Mouse (Mus musculus): ENCODE results near the gene Gm43552.

The Gm43552 gene

DNA sequence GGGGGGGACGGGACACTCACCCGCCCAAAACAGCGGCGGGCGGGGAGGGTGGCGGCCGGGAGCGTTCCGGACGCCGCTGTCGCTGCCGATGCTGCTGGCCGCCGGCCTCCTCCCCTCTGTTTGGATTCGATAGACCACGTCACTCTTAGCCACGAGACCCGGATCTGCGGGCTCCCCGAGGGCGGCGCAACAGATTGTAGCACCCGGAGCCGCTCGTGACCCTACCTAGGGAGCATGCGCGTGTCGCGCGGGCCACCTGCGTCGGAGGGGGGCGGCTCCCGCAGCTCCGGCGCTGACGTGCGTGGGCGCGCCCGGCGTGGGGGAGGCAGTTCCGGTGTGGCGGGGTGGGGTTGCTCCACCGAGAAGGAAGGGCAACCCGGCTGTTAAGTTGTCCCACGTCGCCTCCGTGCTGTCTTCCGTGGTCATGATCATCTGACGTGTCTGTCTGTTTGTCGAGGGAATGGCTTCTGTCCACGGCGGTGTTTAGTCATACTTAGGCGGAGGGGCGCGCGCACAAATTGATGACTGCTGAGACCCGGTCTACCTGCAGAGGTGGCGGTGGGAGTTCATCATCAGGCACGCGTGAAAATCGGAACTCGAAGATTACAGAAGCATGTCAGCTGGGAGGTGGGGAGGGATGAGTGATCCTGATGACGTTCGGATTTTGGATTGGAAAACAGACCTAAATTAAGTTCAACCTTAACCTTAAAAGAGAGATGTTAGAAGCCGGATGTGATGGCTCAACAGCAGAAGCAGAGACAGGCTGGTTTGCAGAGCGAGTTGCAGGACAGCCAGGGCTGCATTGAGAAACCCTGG is at the start of gene Gm43552:
Gm43552 (minus strand) TSS at position 118 of the 816 bp plus-strand sequence.
- DNase-seq (ENCODE audit: extremely low read depth, insufficient read length, low spot score): peak; percentile 95

DNA sequence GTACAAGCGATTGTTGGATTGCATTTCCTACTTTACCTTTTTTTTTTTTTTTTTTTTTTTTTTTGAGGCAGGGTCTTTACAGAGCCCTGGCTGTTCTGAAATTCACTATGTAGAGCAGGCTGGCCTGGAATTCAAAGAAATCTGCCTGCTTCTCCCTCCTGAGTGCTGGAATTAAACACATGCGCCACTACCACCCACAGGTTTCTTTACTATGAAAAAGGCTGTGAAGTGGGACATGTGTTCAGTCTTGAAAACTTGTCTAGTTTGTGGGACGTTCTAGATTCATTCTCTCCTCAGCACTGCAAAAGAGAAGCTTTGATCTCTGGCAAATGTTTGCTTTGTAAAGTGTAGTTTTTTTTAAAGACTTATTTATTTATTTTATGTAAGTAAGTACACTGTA is 49.3 kb upstream of the Gm43552 start:
- DNase-seq (ENCODE audit: extremely low read depth, insufficient read length, low spot score): no peak

DNA sequence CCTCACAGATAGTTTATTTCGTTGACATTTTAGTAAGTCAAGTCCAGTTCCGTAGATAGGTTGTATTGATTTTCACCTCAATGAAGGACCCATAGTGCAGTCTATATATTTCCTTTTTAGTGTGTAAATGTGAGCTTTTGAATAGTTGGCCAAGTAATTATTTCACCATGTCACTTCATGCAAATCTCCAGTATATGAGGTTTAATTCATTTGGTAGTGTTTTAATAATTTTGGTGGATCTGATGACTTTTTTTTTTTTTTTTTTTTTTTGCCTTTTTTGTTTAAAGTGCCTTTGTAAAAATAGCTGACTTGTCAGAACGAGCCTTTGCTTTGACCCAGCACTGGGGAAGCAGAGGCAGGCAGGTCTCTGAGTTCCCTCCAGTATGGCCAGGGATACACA is 47.2 kb upstream of the Gm43552 start:
- DNase-seq (ENCODE audit: extremely low read depth, insufficient read length, low spot score): no peak

DNA sequence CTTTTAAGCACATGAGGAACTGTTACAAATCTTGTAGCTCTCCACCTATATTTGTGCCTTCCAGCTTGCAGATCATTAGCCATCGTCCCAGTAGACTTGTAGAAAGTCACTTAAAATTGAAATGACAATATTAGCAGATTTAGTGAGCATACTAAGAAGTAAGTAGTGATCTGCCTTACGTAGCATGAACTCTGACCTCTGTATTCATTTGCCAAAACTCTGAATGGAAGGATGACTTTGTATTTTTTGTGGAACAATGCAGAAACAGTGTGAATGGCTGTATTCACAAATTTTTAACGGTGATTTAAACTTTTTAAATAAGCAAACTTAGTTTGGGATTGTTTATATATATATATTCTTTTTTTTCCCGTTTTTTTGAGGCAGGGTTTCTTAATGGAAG is 46.2 kb upstream of the Gm43552 start:
- no peak for DNase-seq (ENCODE audit: extremely low read depth, insufficient read length, low spot score)

DNA sequence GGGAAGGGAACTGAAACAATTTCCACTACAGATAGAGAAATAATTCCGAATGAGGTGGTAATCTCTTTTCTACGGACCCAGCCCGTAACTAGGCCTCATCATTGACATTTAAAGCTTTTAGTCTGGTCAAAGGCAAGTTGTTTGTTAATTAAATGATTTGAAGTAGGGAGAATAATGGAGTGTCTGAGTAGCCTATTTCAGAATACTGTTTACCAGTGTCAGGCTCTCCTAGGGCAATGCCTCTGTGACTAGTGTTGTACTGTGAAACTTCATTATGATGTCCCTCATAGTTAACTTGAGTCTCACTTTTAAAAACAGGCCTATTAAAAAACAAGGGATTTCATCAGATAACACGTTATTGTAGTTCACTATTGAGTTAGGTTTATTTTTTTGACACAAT is 45.5 kb upstream of the Gm43552 start:
- no peak for DNase-seq (ENCODE audit: extremely low read depth, insufficient read length, low spot score)

DNA sequence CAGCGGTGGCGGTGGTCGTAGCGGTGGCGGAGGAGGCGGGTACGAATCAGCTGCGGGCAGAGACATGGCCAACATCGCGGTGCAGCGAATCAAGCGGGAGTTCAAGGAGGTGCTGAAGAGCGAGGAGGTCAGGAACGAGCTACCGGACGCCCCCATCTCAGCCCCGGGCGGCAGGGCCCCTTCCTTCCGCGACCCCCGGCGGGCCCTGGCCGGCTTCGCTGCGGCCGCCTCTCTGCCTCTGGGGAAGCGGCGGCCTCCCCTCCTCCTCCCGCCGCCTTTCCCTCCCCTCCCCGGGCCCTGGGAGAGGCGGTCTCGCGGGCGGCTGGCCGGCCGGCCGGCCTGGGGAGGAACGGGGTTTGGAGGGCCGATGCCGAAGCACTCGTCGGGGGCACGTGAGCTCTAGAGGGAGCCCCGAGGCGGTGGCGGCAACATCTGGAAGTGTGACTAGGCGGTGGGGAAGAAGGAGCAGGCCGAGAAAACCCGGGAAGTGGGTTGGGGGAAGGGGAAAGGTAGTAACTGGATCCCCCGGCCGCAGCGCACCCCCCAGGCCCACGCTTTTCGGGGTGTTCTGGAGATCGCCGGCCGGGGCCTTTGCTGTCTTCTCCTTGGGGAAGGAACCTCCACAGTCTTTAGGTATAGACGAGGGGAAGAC is 44.9 kb upstream of the Gm43552 start:
- DNase-seq (ENCODE audit: extremely low read depth, insufficient read length, low spot score): no peak

DNA sequence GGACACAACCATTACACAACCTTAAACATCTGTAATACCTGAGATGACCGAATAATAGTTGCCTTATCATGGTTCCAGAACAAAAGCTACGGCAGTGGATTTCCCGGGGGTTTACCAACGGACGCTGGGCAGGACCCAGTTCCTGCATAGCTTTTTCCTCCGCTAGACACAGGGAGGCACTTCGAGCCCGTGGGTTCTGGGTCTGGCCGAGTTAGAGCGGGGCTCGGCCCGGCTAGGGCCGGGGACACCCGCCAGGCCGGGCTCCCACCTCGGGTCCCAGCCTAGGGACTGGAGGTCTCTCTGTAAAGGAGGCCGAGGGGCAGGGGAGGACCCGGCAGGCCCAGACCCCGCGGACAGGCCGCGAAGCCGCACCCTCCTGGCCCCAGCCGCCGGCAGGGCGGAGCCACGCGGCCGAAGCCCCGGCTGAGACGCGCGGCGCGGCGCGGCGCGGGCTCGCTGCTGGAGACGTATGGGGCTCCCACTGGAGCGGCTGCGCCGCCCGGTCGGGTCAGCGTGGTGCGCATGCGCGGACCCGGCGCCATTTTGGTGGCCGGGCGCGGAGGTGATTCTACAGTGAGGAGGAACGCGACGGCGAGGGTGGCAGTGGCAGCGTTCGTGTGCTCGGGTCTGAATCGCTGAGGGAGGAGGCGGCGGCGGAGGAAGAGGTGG is 44.3 kb upstream of the Gm43552 start, which contains the start of the genes Smim14 and Ube2k:
Smim14 (minus strand) TSS at position 434 of the 669 bp plus-strand sequence.
Ube2k (plus strand) TSS at position 483 of the 669 bp plus-strand sequence.
- peak; percentile 93 for DNase-seq (ENCODE audit: extremely low read depth, insufficient read length, low spot score)

DNA sequence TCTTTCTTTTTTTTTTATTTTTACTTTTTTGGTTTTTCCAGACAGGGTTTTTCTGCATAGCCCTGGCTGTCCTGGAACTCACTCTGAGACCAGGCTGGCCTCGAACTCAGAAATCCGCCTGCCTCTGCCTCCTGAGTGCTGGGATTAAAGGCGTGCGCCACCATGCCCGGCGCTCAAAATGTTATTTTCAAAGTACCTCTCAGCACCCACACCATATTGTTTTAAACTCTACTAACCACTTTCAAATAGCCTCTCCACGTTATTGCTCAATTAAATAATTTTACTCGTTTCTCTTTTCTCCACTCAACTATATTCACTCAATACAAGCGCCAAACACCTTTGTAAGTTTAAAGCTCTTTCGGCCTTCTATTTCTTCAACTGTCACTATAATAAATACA is 43.4 kb upstream of the Gm43552 start:
- peak; percentile 22 for DNase-seq (ENCODE audit: extremely low read depth, insufficient read length, low spot score)

DNA sequence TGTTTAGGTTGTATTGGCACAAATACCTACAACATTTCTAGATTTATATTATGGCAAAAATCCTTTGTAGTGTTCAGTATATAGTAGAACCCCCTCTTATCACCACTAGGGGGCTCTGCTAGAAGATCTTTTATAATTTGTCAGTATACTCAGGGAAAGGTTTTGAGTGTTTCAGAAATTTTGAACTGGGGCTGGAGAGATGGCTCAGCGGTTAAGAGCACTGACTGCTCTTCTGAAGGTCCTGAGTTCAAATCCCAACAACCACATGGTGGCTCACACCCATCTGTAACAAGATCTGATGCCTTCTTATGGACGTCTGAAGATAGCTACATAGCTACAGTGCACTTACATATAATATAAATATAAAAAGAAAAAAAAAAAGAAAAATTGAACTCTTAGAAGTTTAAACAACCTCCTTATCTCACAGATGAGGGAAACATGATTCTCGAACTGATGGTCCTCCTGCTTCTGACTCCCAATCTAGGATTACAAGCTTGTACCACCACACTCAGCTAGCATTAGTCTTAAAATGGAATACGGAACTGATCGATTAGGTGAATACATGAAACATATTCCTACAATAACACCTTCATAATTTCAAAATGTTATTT is 42.9 kb upstream of the Gm43552 start:
- DNase-seq (ENCODE audit: extremely low read depth, insufficient read length, low spot score): peak; percentile 65

DNA sequence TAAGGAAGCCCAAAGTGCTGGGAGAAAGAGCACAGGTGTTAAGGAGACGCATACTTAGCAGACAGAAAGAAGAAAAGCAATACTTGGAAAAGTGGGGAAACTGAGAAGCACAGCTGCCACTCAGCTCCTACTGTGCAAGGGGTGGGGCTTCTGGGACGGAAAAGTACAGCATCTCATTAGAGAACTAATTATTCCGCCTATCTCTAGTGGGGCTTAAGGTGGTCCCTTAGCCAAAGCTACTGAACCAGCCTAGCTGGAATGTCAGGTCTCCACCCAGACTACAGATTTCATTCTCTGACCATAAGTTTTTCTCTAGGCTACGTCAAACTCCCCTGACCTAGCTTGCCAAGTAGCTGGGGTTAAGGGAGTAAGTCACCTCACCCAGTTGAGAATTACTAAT is 41.9 kb upstream of the Gm43552 start:
- no peak for DNase-seq (ENCODE audit: extremely low read depth, insufficient read length, low spot score)

DNA sequence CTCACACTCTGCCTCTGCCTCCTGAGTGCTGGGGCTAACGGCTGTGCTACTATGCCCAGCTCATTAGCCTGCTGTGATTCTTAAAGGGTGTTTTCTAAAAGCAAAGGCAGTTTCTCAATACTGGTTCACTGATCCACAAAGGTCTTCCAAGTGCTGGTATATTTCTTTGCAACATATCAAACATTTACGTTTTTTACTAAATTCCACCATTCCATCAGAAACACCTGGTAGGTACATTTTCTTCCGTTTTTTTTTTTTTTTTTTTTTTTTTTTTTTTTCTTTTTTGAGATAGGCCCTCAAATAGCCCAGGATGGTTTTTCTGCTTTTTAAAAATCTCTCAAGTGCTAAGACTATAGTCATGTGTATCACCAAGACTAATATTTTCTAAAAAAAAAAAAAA is 38.6 kb upstream of the Gm43552 start:
- no peak for DNase-seq (ENCODE audit: extremely low read depth, insufficient read length, low spot score)

DNA sequence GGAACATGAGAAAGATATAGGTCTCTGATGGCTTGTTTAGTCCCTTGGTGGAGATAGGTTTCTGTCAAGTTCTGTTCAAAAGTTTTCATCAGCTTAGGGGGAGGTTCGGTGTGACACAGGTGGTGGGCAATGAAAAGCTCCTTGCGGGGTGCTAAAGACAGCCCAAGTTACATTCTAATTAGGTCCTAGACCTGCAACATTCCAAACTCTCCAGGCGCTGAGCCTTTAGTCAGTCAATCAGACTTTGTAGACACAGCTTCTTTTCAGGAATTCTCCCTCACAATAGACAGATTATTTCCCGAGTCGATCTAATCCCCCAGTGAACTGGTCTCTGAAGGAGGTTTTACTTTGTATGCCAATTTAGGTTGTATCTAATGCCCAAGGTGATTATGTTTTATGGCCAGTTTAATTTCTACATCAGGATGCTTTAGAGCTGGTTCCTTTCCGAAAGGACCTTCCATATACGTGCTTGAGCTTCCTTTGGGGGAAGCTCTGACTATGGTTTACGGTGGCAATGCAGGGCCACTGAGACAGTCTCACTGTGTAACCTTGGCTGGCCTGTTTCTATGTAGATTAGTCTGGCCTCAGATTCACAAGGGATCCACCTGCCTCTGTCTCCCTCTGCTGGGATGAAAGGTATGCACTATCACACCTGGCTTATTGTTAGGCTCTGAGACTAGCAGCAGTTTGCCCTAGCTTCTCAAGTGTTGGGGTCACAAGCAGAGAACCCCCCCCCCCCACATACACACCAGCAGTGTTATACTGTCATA is 33.2 kb upstream of the Gm43552 start:
- no peak for DNase-seq (ENCODE audit: extremely low read depth, insufficient read length, low spot score)

DNA sequence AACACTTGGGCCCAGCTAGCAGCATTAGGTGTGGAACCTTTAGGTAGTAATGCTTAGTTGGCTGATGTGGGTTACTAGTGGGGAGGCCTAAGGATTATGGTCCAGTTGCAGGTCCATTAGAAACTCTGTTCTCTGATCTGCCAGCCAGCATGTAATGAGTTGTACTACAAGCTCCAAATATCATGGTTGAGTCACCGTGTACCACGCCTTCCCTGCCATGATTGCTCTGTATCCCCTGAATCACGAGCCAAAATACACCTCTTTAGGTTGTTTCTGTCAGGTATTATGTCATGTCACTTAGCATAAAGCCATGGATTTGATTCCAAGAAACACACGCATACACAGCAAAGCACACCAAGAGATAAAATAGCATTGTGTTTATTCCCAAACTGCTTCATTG is 32.2 kb upstream of the Gm43552 start:
- no peak for DNase-seq (ENCODE audit: extremely low read depth, insufficient read length, low spot score)

DNA sequence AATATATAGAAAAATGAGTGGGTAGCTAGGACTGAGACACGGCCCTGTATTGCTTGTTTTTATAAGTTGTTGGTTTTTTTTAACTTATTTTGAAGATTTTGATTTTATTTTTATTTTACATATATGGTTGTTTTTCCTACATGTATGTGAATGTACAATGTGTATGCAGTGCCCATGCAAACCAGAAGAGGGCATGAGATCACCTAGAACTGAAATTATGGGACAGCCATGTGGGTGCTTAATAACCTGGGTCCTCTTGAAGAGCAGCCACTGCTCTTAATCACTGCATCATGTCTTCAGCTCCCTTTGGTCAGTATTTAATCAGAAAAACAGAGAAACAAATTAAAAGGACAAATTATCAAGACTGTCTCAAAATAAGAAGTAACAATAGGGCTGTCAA is 29.2 kb upstream of the Gm43552 start:
- DNase-seq (ENCODE audit: extremely low read depth, insufficient read length, low spot score): no peak

DNA sequence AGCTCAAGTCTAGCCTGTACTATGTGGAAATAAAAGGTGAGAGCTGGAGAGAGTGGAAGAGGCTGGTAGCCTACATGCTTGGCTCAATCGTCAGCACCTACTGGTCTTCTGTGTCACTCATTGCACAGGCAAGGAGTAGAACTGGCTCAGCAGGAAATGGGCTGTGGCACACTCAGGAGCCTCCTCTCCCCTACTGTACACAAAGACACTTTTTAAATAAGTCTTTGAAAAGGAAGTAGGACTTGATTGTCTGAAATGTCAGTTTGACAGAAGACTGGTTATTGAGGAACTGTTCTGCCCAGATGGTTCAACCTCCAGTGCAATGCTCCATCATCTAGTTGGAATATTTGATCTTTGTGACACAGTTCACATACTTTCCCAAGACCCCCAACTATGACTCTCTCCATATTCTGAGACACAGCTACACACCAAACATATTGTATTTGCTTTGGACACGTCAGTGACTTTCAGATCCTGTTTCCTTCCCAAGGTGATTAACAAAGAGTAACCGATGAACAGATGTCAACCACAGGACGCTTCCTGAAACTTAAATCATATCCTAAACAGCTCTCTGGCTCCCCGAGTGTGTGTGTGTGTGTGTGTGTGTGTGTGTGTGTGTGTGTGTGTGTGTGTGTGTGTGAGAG is 22.1 kb upstream of the Gm43552 start:
- no peak for DNase-seq (ENCODE audit: extremely low read depth, insufficient read length, low spot score)

DNA sequence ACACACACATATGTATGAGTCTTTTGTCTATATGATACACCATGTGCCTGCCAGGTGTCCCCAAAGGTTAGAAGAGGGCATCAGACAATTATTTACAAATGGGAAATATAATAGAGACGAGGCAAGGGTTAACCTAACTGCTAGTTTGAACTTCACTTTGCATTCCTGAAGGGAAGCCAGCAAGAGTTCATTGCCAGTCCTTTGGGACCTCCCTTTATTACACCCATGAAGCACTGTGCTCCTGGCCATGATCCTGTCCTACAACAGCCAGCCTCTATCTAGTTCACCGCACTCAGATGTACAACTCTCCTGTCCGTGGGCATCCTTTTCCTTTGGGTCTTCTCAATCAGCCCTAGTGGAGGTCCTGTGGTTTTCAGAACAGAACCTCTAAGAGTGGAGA is 20.9 kb upstream of the Gm43552 start:
- no peak for DNase-seq (ENCODE audit: extremely low read depth, insufficient read length, low spot score)

DNA sequence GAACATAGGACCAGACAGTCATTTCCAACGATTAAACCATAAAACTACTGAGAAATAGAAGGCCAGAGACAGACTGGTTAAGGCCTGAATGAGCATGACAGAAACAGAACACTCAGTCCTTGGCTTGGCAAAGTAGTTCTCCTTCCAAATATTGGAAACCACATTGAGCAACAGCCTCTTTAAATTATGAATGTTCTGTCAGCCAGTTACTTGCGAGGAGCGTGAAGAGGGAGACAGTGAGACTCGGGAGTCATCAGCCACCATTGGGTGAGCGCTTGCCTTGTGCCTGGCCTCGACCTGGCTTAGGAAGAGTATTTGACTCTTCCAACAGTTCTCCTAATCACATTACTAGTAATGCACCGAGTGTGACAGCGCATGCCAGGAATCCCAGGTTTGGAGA is 15.8 kb upstream of the Gm43552 start:
- DNase-seq (ENCODE audit: extremely low read depth, insufficient read length, low spot score): no peak

DNA sequence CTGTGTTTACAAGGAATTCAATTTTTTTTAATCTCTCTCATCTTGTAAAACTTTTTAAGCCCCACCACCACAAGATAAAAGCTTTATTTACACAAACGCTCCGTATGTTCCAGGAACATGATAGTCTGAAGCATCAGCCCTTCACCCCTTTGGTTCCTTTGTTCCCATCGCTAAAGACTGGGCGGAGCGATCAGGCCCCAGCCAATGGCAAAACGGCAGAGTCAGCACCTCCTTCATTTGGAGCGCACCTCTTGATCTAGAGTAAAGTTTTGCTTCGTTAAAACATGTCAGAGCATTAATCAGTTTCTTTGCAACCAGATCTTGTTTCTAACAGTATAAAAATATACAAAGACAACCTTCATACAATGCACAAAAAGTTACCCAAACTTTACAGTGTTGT is 13.2 kb upstream of the Gm43552 start:
- no peak for DNase-seq (ENCODE audit: extremely low read depth, insufficient read length, low spot score)

DNA sequence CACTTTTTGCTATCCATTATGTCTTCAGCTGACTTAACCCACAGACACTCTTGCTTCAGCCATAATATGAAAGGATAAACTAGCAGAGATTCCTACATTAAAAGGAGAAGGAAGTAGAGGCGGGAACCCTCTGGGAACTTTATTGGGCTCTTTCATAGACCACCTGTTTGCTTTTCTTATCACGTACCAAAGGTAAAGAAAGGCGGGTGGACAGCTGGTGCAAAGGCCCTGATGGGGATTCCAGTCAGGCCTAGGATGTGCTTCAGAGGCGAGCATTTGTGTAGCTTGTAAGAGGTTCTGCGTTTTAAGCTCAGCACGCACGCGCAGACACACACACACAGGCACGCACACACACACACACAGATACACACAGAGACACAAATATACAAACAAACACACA is 8.8 kb upstream of the Gm43552 start:
- DNase-seq (ENCODE audit: extremely low read depth, insufficient read length, low spot score): no peak

DNA sequence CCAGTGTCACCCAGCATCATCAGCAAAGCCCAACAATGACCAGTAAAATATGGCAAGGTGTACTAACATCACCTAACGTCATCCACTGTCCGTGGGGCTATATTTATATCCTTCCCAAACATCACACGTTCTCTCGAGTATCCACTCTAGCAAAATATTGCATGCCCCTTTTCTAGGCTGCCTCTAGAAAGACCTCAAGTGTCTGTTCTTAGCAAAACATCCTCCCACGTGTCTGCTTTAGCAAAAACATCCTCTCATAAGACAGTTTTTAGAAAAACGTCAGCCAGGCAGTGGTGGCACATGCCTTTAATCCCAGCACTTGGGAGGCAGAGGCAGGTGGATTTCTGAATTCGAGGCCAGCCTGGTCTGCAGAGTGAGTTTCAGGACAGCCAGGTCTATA is 7.6 kb upstream of the Gm43552 start:
- no peak for DNase-seq (ENCODE audit: extremely low read depth, insufficient read length, low spot score)
